Mouse (Mus musculus) hindbrain, embryonic 13.5 days (tissue): ENCODE results near the gene 1700088E04Rik. TPM values are rescaled to one million over a fixed set of nuclear protein-coding genes. Genes with fewer than 3 reads are reported as not detected.
A peak's percentile ranks its signal among the peaks of the same experiment; 100 is the strongest.

Experiments
- ATAC-seq: fragments of 200-750 bp; cut with Nextera tagmentation; 2 replicates; pipeline ENCODE4 v1.8.0; 2017; ENCODE audit warnings: moderate TSS enrichment; ENCODE audit not compliant: low FRiP score
- H3K27ac ChIP-seq: fragments of 300-500 bp; sonication (generic); 2 replicates; pipeline ENCODE4 v1.5.1; 2015; ENCODE audit warnings: inconsistent platforms, mild to moderate bottlenecking, moderate library complexity
- H3K27me3 ChIP-seq: fragments of 300-500 bp; sonication (generic); 2 replicates; pipeline ENCODE4 v1.6.1; 2015; ENCODE audit warnings: mild to moderate bottlenecking, inconsistent platforms
- H3K36me3 ChIP-seq: fragments of 300-500 bp; sonication (generic); 2 replicates; pipeline ENCODE4 v1.6.1; 2015; ENCODE audit warnings: mild to moderate bottlenecking, inconsistent platforms
- H3K4me1 ChIP-seq: fragments of 300-500 bp; sonication (generic); replicated peaks from 2 replicates; pipeline ENCODE4 v1.6.1; 2015; ENCODE audit warnings: inconsistent platforms
- H3K4me2 ChIP-seq: fragments of 300-500 bp; sonication (generic); 2 replicates; pipeline ENCODE4 v1.6.1; 2015; ENCODE audit warnings: inconsistent platforms, mild to moderate bottlenecking, moderate library complexity
- H3K4me3 ChIP-seq: fragments of 300-500 bp; sonication (generic); 2 replicates; pipeline ENCODE4 v1.5.1; 2015; ENCODE audit warnings: mild to moderate bottlenecking, inconsistent platforms
- H3K9ac ChIP-seq: fragments of 300-500 bp; sonication (generic); 2 replicates; pipeline ENCODE4 v1.6.1; 2015; ENCODE audit warnings: mild to moderate bottlenecking, inconsistent platforms
- H3K9me3 ChIP-seq: fragments of 300-500 bp; sonication (generic); 2 replicates; pipeline ENCODE4 v1.6.1; 2016; ENCODE audit warnings: inconsistent platforms
- WGBS: fragments of 180-500 bp; shearing (Covaris S2); methylation state at CpG from one replicate; pipeline ENCODE4 v1.1.7; 2015; 5-methylcytosine and 5-hydroxymethylcytosine counted together
- polyA plus RNA-seq: library from polyadenylated mRNA; unstranded; fragments of >200 nt; fragmentation: Nextera tagmentation; extraction: Ambion mirVana; gene quantifications from 2 replicates; pipeline ENCODE4 v1.2.1, GENCODE M21; 2015

The 1700088E04Rik gene
- polyA plus RNA-seq, 1 experiment from 2014 or later = 22.1 TPM

DNA sequence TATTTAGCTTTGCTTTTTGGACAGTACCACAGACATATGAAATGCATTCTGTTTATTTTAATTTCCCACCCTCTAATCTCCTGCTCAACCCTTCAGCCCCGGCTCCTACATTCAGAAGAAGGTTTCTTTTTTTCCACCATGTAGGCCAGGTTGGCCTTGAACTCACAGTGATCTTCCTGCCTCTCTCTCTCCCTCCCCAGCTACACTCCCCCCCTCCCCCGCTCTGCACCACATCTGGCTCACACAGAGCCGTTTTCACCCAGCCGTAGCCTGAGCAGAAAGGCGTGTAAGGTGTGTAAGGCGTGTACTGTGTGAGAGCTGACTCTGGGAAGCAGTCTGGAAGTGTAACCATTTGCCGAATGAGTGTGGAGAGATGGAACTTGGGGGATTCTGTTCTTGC, 11.7 kb downstream of the 1700088E04Rik start:
- H3K27me3 ChIP-seq = no peaks in the 10 kb centered on the region
- H3K4me1 ChIP-seq = no peaks in the 10 kb centered on the region
- H3K4me3 ChIP-seq = no peak overlapping the region
- no peak overlapping the region for H3K4me2 ChIP-seq
- no peak for ATAC-seq
- 82% methylated on average over 7 of the region's 7 CpGs for WGBS
- H3K9ac ChIP-seq = no peak overlapping the region
- H3K36me3 ChIP-seq = peaks cover 94% of the 10 kb centered on the region
- no peak overlapping the region for H3K27ac ChIP-seq
- H3K9me3 ChIP-seq = no peaks in the 10 kb centered on the region

DNA sequence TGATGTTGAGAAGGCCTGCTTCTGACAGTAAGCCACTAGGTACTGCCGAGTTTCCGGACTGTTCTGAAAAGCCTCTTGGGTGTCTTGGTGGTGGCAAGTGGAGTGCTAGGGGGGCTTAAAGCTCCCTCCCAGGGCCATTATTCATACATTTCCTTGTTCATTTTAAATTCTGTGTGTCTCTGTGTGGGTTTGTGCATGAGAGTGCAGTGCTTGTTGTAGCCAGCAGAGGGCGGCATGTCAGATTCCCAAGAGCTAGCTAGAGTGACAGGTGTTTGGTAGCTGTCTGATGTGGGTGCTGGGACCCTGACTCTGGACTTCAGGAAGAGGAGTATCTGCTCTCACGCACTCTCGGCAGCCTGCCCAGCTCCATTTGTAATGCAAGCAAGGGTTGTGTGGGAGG, 12.8 kb downstream of the 1700088E04Rik start:
- WGBS = 94% methylated on average over 5 of the region's 5 CpGs
- peaks cover 95% of the 10 kb centered on the region for H3K36me3 ChIP-seq
- no peak overlapping the region for H3K4me2 ChIP-seq
- ATAC-seq = no peak
- no peak overlapping the region for H3K27ac ChIP-seq
- H3K9ac ChIP-seq = no peak overlapping the region
- no peaks in the 10 kb centered on the region for H3K9me3 ChIP-seq
- no peak overlapping the region for H3K4me3 ChIP-seq
- no peaks in the 10 kb centered on the region for H3K4me1 ChIP-seq
- no peaks in the 10 kb centered on the region for H3K27me3 ChIP-seq

DNA sequence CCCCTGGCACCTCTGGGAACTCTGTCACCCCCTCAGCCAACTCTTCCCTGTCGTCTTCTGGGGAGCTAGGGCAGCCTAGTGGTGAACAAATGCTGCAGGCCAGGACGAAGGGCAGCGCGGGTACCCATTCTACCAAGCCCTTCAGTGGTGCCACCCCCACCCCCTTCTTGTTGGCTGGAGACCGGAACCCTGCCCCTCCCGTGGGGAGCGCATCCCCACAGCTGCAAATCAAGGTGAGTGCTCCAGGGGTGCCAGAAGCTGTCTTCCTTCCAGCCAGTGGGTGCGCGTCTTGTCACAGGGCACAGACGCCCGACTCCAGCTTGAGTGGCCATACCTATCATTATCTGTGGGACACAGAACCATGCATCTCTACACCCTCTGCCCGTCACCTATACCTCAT, 14.0 kb downstream of the 1700088E04Rik start:
- peaks cover 95% of the 10 kb centered on the region for H3K36me3 ChIP-seq

DNA sequence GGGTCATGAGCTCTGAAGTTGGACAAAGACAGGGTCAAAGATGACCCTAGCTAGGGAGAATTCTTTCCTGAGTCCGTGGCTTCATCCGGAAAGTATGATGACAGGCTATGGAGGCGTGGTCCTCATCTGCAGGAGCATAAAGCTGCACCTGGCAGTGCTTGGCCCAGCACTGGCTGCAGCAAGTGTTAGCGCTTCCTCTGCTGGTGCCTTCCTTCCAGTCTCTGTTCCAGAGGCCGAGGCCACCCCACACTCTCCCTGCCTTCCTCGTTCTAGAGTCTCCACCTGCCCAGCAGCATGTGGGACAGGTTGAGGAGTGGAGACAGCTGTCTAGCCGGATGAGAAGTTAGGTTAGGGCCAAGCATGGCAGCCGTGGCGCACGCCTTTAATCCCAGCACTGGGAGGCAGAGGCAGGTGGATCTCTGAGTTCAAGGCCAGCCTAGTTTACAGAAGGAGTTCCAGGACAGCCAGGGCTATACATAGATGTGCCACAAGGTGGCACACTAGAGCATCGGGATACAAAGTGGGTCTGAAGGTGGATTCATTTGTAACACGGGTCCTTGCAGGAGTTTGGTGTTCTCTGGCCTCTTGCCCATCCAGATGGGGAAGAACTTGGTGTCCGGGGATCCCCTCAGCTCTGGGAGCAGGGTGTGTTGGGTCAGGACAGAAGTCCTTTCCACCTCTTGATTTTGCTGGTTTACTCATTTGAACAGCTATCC, 14.7 kb downstream of the 1700088E04Rik start:
- H3K4me1 ChIP-seq = no peaks in the 10 kb centered on the region
- H3K36me3 ChIP-seq = peaks cover 94% of the 10 kb centered on the region
- 85% methylated on average over 13 of the region's 13 CpGs for WGBS
- ATAC-seq = no peak
- no peak overlapping the region for H3K27ac ChIP-seq
- no peaks in the 10 kb centered on the region for H3K27me3 ChIP-seq
- H3K4me3 ChIP-seq = no peak overlapping the region
- no peak overlapping the region for H3K9ac ChIP-seq
- H3K4me2 ChIP-seq = no peak overlapping the region
- H3K9me3 ChIP-seq = no peaks in the 10 kb centered on the region

More for the DNA sequence above, 14.0 kb downstream of the 1700088E04Rik start:
- Histone ChIP-seq H3K27ac (no peak overlapping the region), H3K27me3 (no peaks in the 10 kb centered on the region), H3K4me1 (no peaks in the 10 kb centered on the region), H3K9ac (no peak overlapping the region), H3K4me2 (no peak overlapping the region), H3K9me3 (no peaks in the 10 kb centered on the region), H3K4me3 (no peak overlapping the region)
- no peak for ATAC-seq
- WGBS = 94% methylated on average over 12 of the region's 12 CpGs

DNA sequence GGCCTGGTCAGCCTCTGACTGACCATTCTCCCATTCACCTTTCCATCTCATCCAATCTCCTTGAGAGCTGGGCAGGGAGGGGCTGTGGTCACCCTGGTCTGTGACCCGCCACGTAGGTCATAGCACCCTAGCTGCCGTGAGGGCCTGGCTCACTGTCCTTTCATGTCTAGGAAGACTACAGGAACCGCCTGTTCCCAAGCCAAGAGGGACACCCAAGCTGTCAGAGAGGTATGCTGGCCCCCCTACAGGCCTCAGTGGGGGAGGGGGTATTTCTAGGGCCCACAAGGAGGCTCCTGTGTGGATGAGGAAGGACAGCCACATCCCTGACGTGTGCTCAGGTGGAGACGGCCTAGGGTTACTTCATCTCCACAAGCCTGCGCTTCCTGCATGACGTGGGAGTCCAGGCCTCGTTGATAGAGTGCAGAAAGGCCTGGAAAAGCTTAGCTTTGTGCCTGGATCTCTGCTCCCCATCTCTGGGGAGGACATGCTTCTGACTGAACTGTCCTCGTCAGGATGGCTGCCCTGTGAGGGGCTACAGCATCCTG, 16.6 kb downstream of the 1700088E04Rik start:
- WGBS = 84% methylated on average over 10 of the region's 10 CpGs
- Histone ChIP-seq H3K4me2 (no peak overlapping the region), H3K9me3 (no peaks in the 10 kb centered on the region), H3K27me3 (no peaks in the 10 kb centered on the region), H3K4me1 (no peaks in the 10 kb centered on the region), H3K9ac (no peak overlapping the region; the same call in 1 of the 2 replicates), H3K4me3 (no peak overlapping the region), H3K27ac (no peak overlapping the region), H3K36me3 (peaks cover 94% of the 10 kb centered on the region)
- ATAC-seq = no peak

DNA sequence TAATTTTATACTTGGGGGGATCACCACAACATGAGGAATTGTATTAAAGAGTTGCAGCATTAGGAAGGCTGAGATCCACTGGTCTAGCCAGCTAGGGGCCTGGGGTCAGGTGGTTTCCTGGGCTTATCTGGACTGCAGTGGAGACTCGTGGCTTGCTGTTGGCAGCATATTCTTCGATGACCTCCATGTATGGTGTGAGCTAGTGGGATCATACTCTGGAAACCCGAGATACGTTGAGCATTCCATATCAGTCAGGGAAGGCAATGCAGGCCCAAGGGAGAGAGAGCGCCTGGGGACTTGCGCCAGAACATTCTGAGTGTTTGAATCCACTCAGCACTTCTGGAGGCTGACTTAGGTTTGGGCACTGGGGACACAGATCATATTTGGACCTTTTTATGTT, 17.3 kb downstream of the 1700088E04Rik start:
- H3K36me3 ChIP-seq = peaks cover 95% of the 10 kb centered on the region

DNA sequence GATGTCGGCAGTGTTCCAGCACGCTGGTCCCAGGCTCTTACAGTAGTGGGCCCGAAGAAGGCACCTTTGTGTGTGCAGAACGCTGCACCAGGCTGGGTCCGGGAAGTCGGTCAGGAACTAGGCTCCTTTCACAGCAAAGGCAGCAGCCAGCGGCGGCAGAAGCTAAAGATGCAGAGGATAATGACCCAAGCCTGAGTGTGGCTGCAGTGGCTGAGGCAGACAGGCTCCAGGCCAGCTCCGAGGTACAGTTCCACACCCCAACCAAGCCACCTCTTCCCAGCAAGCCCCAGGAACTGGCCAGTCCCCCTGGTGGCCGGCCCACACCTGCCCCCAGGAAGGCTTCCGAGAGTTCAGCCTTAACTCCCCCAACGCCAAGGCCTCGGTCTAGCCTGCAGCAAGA, 18.5 kb downstream of the 1700088E04Rik start:
- Histone ChIP-seq H3K27me3 (no peaks in the 10 kb centered on the region), H3K36me3 (peaks cover 95% of the 10 kb centered on the region), H3K4me2 (no peak overlapping the region), H3K27ac (no peak overlapping the region), H3K4me1 (no peaks in the 10 kb centered on the region), H3K9me3 (no peaks in the 10 kb centered on the region), H3K9ac (no peak overlapping the region), H3K4me3 (no peak overlapping the region)
- no peak for ATAC-seq
- WGBS = 87% methylated on average over 13 of the region's 13 CpGs

More for the DNA sequence above, 17.3 kb downstream of the 1700088E04Rik start:
- Histone ChIP-seq H3K4me3 (no peak overlapping the region), H3K27me3 (no peaks in the 10 kb centered on the region), H3K9me3 (no peaks in the 10 kb centered on the region), H3K4me1 (no peaks in the 10 kb centered on the region), H3K4me2 (no peak overlapping the region), H3K9ac (no peak overlapping the region), H3K27ac (no peak overlapping the region)
- WGBS = 90% methylated on average over 6 of the region's 6 CpGs
- ATAC-seq = no peak

DNA sequence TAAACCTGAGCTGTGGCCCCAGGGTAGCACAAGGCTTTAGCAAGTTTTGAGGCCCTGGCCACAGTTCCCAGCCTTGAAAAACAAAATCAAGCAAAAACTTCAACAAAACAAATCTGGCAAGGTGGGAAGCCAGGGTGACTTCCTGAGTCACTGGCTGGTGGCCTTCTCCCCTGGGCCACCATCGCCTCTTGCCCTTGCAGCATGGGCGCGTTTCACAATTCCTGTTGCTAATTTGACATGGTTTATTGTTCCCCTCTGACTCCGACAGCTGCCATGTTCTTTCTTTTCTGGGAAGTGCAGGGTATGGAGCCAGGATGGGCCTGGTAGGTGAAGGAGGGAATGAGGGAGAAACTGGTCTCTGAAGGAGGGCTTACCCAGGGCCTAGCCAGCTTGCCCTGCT, 18.9 kb downstream of the 1700088E04Rik start:
- no peak for ATAC-seq
- Histone ChIP-seq H3K4me3 (no peak overlapping the region), H3K36me3 (peaks cover 95% of the 10 kb centered on the region), H3K27ac (no peak overlapping the region), H3K9ac (no peak overlapping the region), H3K9me3 (no peaks in the 10 kb centered on the region), H3K4me2 (no peak overlapping the region), H3K27me3 (no peaks in the 10 kb centered on the region), H3K4me1 (no peaks in the 10 kb centered on the region)
- 55% methylated on average over 4 of the region's 4 CpGs for WGBS

DNA sequence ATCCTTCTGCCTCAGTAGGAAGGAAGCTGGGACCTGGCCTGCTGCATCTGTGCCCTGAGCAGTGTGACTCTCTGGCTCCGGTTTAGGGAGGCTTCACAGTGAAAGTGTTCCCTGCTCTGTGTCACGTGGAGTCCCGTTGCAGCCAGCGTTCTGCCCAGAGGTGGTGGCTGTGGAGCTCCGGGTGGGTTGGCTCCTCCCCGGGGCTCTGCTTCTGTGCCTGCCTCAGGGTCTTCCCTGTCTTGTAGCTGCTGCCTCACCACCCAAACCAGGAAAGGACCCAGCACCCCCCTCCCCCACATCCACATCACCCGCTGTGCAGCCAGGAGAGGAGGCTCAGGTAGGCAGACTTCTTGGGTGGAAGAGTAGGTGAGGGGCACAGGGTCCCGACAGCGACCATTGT, 21.6 kb downstream of the 1700088E04Rik start:
- H3K9ac ChIP-seq = no peak overlapping the region
- no peaks in the 10 kb centered on the region for H3K9me3 ChIP-seq
- H3K4me1 ChIP-seq = no peaks in the 10 kb centered on the region
- no peak overlapping the region for H3K4me2 ChIP-seq
- H3K36me3 ChIP-seq = peaks cover 95% of the 10 kb centered on the region
- 86% methylated on average over 9 of the region's 9 CpGs for WGBS
- no peak overlapping the region for H3K27ac ChIP-seq
- no peak for ATAC-seq
- H3K4me3 ChIP-seq = no peak overlapping the region
- no peaks in the 10 kb centered on the region for H3K27me3 ChIP-seq

DNA sequence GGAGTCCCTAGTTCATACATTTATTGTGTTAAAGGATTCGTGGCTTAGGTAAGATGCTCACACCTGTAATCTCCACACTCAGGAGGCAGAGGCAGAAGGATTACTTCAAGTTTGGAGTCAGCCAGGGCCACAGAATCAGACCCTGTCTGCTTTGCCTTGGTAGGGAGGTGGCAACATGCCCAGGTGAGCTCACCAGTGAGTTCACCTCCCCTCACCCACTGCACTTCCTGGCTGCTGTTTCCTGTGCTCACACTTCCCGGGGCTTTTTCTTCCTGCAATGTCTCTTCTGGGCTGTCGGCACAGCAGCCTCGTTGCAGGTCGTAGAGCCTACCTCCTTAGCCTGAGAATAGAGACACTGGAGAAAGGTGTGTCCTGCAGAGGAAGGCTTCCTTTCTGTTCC, 25.8 kb downstream of the 1700088E04Rik start:
- Histone ChIP-seq H3K4me1 (peaks cover 17% of the 10 kb centered on the region), H3K9me3 (no peaks in the 10 kb centered on the region), H3K4me3 (no peak overlapping the region), H3K36me3 (peaks cover 71% of the 10 kb centered on the region), H3K4me2 (no peak overlapping the region), H3K27me3 (0 out of 2 replicates have a peak, but pooled peaks cover 5% of the 10 kb centered on the region), H3K27ac (no peak overlapping the region), H3K9ac (no peak overlapping the region)
- WGBS = 67% methylated on average over 5 of the region's 5 CpGs
- no peak for ATAC-seq

DNA sequence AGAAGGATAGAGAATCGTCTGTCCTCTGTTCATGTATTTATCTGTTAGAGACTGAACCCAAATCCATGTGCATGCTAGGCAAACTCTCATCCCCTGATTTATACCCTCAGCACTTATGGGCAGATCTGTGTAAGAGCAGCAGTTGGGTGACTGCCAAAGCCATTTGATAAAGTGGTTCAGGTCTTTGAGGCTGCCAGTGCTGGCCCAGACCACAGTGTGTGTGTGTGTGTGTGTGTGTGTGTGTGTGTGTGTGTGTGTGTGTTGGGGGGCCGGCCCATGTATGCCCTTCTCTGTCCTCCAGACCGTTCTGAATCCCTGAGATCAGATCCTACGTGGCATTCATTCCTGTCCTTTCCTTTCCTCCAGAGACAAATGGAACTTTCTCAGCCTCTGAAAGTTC, 29.3 kb downstream of the 1700088E04Rik start:
- WGBS = 83% methylated on average over 4 of the region's 4 CpGs
- H3K4me2 ChIP-seq = no peak overlapping the region
- H3K9ac ChIP-seq = no peak overlapping the region
- no peak for ATAC-seq
- H3K4me1 ChIP-seq = peaks cover 34% of the 10 kb centered on the region
- H3K27ac ChIP-seq = no peak overlapping the region
- 0 out of 2 replicates have a peak, but pooled peaks cover 5% of the 10 kb centered on the region for H3K27me3 ChIP-seq
- no peak overlapping the region for H3K4me3 ChIP-seq
- peaks cover 38% of the 10 kb centered on the region for H3K36me3 ChIP-seq
- no peaks in the 10 kb centered on the region for H3K9me3 ChIP-seq

DNA sequence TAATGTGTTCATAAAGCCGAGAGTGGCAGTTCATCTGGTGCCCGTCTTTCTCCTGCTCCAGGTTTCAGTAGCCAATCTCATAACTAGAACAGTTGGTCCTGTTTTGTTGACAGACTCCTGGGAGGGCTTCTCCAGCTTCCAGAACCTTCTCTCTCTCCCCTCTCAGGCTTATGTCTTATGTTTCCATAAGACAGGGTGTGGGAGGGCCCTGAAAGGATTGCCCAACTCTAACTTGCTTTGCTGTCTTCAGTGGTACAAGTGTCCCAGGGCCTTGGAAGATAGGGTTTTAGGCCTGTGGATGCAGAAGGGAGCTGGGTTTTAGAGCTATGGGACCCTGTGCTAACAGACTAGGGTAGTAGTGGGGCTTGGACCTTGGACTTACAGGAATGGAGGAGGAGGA, 30.5 kb downstream of the 1700088E04Rik start:
- H3K4me3 ChIP-seq = peak overlapping the region; percentile 86

DNA sequence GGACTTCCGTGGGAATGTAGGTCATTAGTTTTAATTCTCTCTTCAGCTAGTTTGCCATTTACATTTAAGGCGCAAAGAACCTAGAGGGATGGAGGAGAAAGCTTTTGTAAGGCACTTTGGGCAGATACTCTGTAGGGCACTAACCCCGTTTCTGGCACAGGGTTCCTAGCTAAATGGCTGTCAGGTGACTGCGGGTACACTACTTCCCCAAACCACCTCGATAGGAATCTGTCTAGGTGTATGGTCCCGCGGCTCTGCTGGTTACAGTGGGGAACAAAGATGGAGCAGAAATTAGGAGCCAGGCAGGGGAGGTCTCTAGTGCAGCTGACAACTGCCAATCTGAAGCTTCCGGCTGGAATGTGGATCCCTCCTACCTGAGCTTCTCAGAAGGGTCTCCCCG, 31.0 kb downstream of the 1700088E04Rik start:
- H3K27ac ChIP-seq = no peak overlapping the region
- 18% methylated on average over 9 of the region's 9 CpGs for WGBS

More for the DNA sequence above, 30.5 kb downstream of the 1700088E04Rik start:
- peaks cover 34% of the 10 kb centered on the region for H3K4me1 ChIP-seq
- 62% methylated on average over 2 of the region's 2 CpGs for WGBS
- H3K9me3 ChIP-seq = no peaks in the 10 kb centered on the region
- peak overlapping the region; percentile 96 for H3K9ac ChIP-seq
- H3K4me2 ChIP-seq = peak overlapping the region; percentile 96
- ATAC-seq = no peak
- 0 out of 2 replicates have a peak, but pooled peaks cover 5% of the 10 kb centered on the region for H3K27me3 ChIP-seq
- H3K36me3 ChIP-seq = peaks cover 28% of the 10 kb centered on the region
- H3K27ac ChIP-seq = no peak overlapping the region

More for the DNA sequence above, 31.0 kb downstream of the 1700088E04Rik start:
- Histone ChIP-seq H3K9me3 (no peaks in the 10 kb centered on the region), H3K4me1 (peaks cover 34% of the 10 kb centered on the region), H3K4me2 (peak overlapping the region; percentile 96), H3K9ac (peak overlapping the region; percentile 96), H3K36me3 (peaks cover 23% of the 10 kb centered on the region), H3K4me3 (peak overlapping the region; percentile 86), H3K27me3 (0 out of 2 replicates have a peak, but pooled peaks cover 5% of the 10 kb centered on the region)
- no peak for ATAC-seq
